Mouse (Mus musculus) intestine, postnatal 0 days (tissue): Measurements from ENCODE around the gene Phlpp1. TPM values are rescaled to one million over a fixed set of nuclear protein-coding genes. Genes with fewer than 3 reads are reported as not detected.
"Not testable (repeated sequence)": the region's sequence is repeated elsewhere in the genome, so short reads cannot be mapped to it uniquely, and the experiment has no call there.

ENCODE experiments used
- ATAC-seq: fragments of 200-750 bp; cut with Nextera tagmentation; 2 replicates; pipeline ENCODE4 v1.8.0; 2017; ENCODE audit warnings: mild to moderate bottlenecking, moderate TSS enrichment, moderate library complexity
- H3K27ac ChIP-seq: fragments of 300-500 bp; sonication (generic); 2 replicates; pipeline ENCODE4 v1.5.1; 2014; ENCODE audit warnings: mild to moderate bottlenecking, low read depth, low read length, moderate library complexity
- H3K27me3 ChIP-seq: fragments of 300-500 bp; sonication (generic); replicated peaks from 2 replicates; pipeline ENCODE4 v1.6.1; 2014; ENCODE audit warnings: low read length, mixed read lengths; ENCODE audit not compliant: control insufficient read depth, insufficient read depth
- H3K36me3 ChIP-seq: fragments of 300-500 bp; sonication (generic); 2 replicates; pipeline ENCODE4 v1.6.1; 2014; ENCODE audit warnings: mild to moderate bottlenecking, moderate library complexity; ENCODE audit not compliant: control insufficient read depth, insufficient read depth
- H3K4me1 ChIP-seq: fragments of 300-500 bp; sonication (generic); replicated peaks from 2 replicates; pipeline ENCODE4 v1.6.1; 2014; ENCODE audit warnings: antibody characterized with exemption, low read length, mixed read lengths; ENCODE audit not compliant: control insufficient read depth, insufficient read depth
- H3K4me2 ChIP-seq: fragments of 300-500 bp; sonication (generic); replicated peaks from 2 replicates; pipeline ENCODE4 v1.6.1; 2014; ENCODE audit warnings: low read depth, mild to moderate bottlenecking, moderate library complexity
- H3K4me3 ChIP-seq: fragments of 300-500 bp; sonication (generic); 2 replicates; pipeline ENCODE4 v1.5.1; 2014; ENCODE audit warnings: low read depth, low read length
- H3K9ac ChIP-seq: fragments of 300-500 bp; sonication (generic); 2 replicates; pipeline ENCODE4 v1.6.1; 2014; ENCODE audit warnings: mild to moderate bottlenecking, low read depth, low read length
- H3K9me3 ChIP-seq: fragments of 300-500 bp; sonication (generic); 2 replicates; pipeline ENCODE4 v1.6.1; 2016; ENCODE audit warnings: mixed run types; ENCODE audit not compliant: control insufficient read depth
- CTCF ChIP-seq: sonication (generic); IDR thresholded peaks from 2 replicates; pipeline ENCODE4 v1.5.1; 2016; ENCODE audit warnings: low read depth, mild to moderate bottlenecking, control low read depth, antibody characterized with exemption, moderate library complexity
- WGBS: fragments of 180-500 bp; shearing (Covaris S2); extraction: QIAGEN DNeasy Blood & Tissue Kit; methylation state at CpG from one replicate; pipeline ENCODE4 v1.1.7; 2014; 5-methylcytosine and 5-hydroxymethylcytosine counted together
- polyA plus RNA-seq: library from polyadenylated mRNA; unstranded; fragments of >200 nt; fragmentation: Nextera tagmentation; extraction: Ambion mirVana; gene quantifications from 2 replicates; pipeline ENCODE4 v1.2.1, GENCODE M21; 2015

Phlpp1 gene
- polyA plus RNA-seq, 1 experiment from 2014 or later = 1.6 TPM

GRCm38 (mm10) chr1:106280171-106280913 is 108.8 kb downstream of the Phlpp1 start:
- Histone ChIP-seq H3K4me2 (no peak overlapping the region), H3K27me3 (no peaks in the 10 kb centered on the region), H3K4me3 (no peak overlapping the region), H3K36me3 (no peaks in the 10 kb centered on the region), H3K9ac (no peak overlapping the region), H3K9me3 (no peaks in the 10 kb centered on the region), H3K4me1 (0 out of 2 replicates have a peak, but pooled peaks cover 3% of the 10 kb centered on the region), H3K27ac (no peak overlapping the region)
- WGBS = 63% methylated on average over 8 of the region's 8 CpGs
- 0 out of 2 replicates have a peak, but pooled peaks have one; percentile 6 for ATAC-seq
- TF ChIP-seq CTCF = no peak

GRCm38 (mm10) chr1:106286815-106287214 is 115.3 kb downstream of the Phlpp1 start:
- H3K27me3 ChIP-seq = no peaks in the 10 kb centered on the region
- H3K4me2 ChIP-seq = no peak overlapping the region
- no peak for ATAC-seq
- no peak overlapping the region for H3K9ac ChIP-seq
- WGBS = 87% methylated on average over 7 of the region's 7 CpGs
- peaks cover 4% of the 10 kb centered on the region; the same call in 1 of the 2 replicates for H3K36me3 ChIP-seq
- no peak overlapping the region for H3K27ac ChIP-seq
- no peak overlapping the region for H3K4me3 ChIP-seq
- H3K9me3 ChIP-seq = no peaks in the 10 kb centered on the region
- no peak for TF ChIP-seq CTCF
- no peaks in the 10 kb centered on the region for H3K4me1 ChIP-seq

DNA sequence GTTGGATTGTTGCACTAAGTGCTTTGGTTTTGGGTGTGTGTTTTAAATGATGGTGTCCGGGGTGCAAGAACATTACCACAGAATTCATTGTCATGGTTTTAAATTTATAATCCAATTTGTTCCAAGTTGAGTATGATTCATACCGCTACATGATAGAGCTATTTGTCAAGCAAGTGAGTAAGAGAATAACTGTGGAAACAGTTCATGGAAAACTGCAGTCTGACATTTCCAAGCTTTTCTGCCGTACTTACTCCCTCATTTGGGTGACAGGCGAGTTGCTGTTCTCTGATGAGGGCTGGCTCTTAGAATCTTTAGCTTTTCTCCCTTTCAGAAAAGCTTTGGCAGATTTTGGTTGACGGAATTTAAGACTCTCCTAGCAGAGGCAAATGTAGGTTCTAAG is 117.5 kb downstream of the Phlpp1 start:
- H3K4me3 ChIP-seq = no peak overlapping the region
- no peak overlapping the region for H3K4me2 ChIP-seq
- no peak overlapping the region for H3K9ac ChIP-seq
- no peak for ATAC-seq
- no peaks in the 10 kb centered on the region for H3K27me3 ChIP-seq
- no peaks in the 10 kb centered on the region for H3K4me1 ChIP-seq
- TF ChIP-seq CTCF = no peak
- H3K36me3 ChIP-seq = peaks cover 4% of the 10 kb centered on the region; the same call in 1 of the 2 replicates
- H3K9me3 ChIP-seq = no peaks in the 10 kb centered on the region
- H3K27ac ChIP-seq = no peak overlapping the region
- WGBS = 81% methylated on average over 5 of the region's 5 CpGs

DNA sequence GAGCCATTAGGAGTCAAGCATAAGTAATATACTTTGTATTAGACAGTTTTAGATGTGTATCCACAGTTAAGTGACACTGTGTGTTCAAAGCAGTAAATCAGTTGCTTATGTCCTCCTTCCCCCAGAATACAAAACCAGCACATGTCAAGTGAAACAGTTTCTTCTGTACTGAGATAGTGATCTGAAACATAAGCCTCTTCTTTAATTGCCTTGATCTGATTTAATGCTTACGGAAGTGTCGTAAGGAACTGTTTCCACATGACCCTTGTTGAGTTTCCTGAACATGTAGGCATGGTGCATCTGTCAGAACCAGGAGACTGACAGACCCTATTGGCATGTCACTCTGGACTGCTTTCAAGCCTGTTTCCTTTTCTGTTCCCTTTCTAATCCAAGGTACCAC is 118.0 kb downstream of the Phlpp1 start:
- Histone ChIP-seq H3K4me3 (no peak overlapping the region), H3K36me3 (peaks cover 4% of the 10 kb centered on the region; the same call in 1 of the 2 replicates), H3K27ac (no peak overlapping the region), H3K4me1 (no peaks in the 10 kb centered on the region), H3K4me2 (no peak overlapping the region), H3K9me3 (no peaks in the 10 kb centered on the region), H3K27me3 (no peaks in the 10 kb centered on the region), H3K9ac (no peak overlapping the region)
- 85% methylated on average over 2 of the region's 2 CpGs for WGBS
- no peak for ATAC-seq
- no peak for TF ChIP-seq CTCF

DNA sequence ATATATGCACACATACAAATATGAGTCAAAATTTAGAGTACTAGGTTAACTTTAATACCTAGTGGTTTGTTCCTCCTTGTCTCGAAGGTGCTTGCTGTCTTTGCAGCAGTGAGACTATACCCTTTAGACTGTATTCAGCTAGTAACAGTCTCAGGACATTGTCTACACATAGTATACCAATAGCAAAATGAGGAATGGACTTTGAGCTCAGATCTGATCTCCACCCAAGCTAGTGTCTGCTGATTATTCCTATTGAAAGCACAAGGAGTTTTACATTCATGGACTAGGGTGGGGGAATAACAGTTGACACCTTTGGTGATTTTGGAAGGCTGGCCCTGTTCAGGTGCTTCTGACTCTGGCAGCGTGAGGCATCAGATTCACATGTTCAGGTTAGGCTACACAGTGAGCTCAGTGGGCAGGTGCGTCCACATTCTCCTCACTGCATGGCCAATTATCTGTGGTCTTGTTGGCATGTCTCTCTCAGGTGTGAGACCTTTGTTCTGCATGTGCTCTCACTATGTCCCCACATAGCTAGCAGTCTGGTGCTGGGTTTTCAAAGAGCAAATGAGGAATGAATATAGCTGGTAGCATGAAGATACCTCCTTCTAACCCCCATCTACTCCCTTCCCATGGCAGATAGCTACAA is 138.0 kb downstream of the Phlpp1 start:
- peak; percentile 88 for ATAC-seq
- WGBS = 61% methylated on average over 3 of the region's 3 CpGs

GRCm38 (mm10) chr1:106310285-106310684 is 138.7 kb downstream of the Phlpp1 start:
- TF ChIP-seq CTCF = no peak
- H3K27ac ChIP-seq = no peak overlapping the region
- no peak overlapping the region for H3K9ac ChIP-seq
- H3K4me1 ChIP-seq = 0 out of 2 replicates have a peak, but pooled peaks cover 2% of the 10 kb centered on the region
- no peak for ATAC-seq
- WGBS = 74% methylated on average over 2 of the region's 2 CpGs
- no peaks in the 10 kb centered on the region for H3K9me3 ChIP-seq
- no peaks in the 10 kb centered on the region for H3K36me3 ChIP-seq
- no peaks in the 10 kb centered on the region for H3K27me3 ChIP-seq
- no peak overlapping the region for H3K4me3 ChIP-seq
- H3K4me2 ChIP-seq = no peak overlapping the region

More for the DNA sequence above, 138.0 kb downstream of the Phlpp1 start:
- Histone ChIP-seq H3K27ac (peak overlapping the region; percentile 28; the same call in 1 of the 2 replicates), H3K9ac (no peak overlapping the region), H3K4me1 (0 out of 2 replicates have a peak, but pooled peaks cover 2% of the 10 kb centered on the region), H3K27me3 (no peaks in the 10 kb centered on the region), H3K4me2 (no peak overlapping the region), H3K9me3 (no peaks in the 10 kb centered on the region), H3K4me3 (no peak overlapping the region), H3K36me3 (no peaks in the 10 kb centered on the region)
- TF ChIP-seq CTCF = no peak

GRCm38 (mm10) chr1:106311830-106312229 is 140.3 kb downstream of the Phlpp1 start:
- not testable (repeated sequence) for H3K27me3 ChIP-seq, H3K4me1 ChIP-seq, H3K9ac ChIP-seq, H3K36me3 ChIP-seq, ATAC-seq, H3K4me2 ChIP-seq, H3K27ac ChIP-seq, H3K9me3 ChIP-seq, H3K4me3 ChIP-seq
- WGBS = 53% methylated on average over 2 of the region's 2 CpGs
